Mouse (Mus musculus): ENCODE measurements around the gene Arhgap21.
"Not testable (repeated sequence)": the region's sequence is repeated elsewhere in the genome, so short reads cannot be mapped to it uniquely, and the experiment has no call there.

Gene Arhgap21

GRCm38 (mm10) chr2:20941105-20941504 is 27.6 kb downstream of the Arhgap21 start:
- no peak for DNase-seq (ENCODE audit: extremely low read depth, low read depth)

GRCm38 (mm10) chr2:20939367-20939766 is 29.3 kb downstream of the Arhgap21 start:
- DNase-seq (ENCODE audit: extremely low read depth, low read depth): no peak

GRCm38 (mm10) chr2:20936609-20937221 is 32.0 kb downstream of the Arhgap21 start:
- DNase-seq (ENCODE audit: extremely low read depth, low read depth): no peak

- DNase-seq (ENCODE audit: extremely low read depth, low read depth): no peak
Observed at GRCm38 (mm10) chr2:20934406-20934805, 34.3 kb downstream of the Arhgap21 start.

- no peak for DNase-seq (ENCODE audit: extremely low read depth, low read depth)
Observed at GRCm38 (mm10) chr2:20932748-20933313, 35.9 kb downstream of the Arhgap21 start.

- not testable (repeated sequence) for DNase-seq (ENCODE audit: extremely low read depth, low read depth)
Observed at GRCm38 (mm10) chr2:20931761-20932160, 36.9 kb downstream of the Arhgap21 start.

- DNase-seq (ENCODE audit: extremely low read depth, low read depth): no peak
Observed at GRCm38 (mm10) chr2:20928454-20928853, 40.2 kb downstream of the Arhgap21 start.

GRCm38 (mm10) chr2:20924938-20925337 is 43.7 kb downstream of the Arhgap21 start:
- DNase-seq (ENCODE audit: extremely low read depth, low read depth): no peak

GRCm38 (mm10) chr2:20922366-20922765 is 46.3 kb downstream of the Arhgap21 start:
- no peak for DNase-seq (ENCODE audit: extremely low read depth, low read depth)

- DNase-seq (ENCODE audit: extremely low read depth, low read depth): no peak
Observed at GRCm38 (mm10) chr2:20921558-20921957, 47.1 kb downstream of the Arhgap21 start.

GRCm38 (mm10) chr2:20921021-20921420 is 47.7 kb downstream of the Arhgap21 start:
- DNase-seq (ENCODE audit: extremely low read depth, low read depth): no peak

GRCm38 (mm10) chr2:20914531-20915320 is 54.0 kb downstream of the Arhgap21 start:
- DNase-seq (ENCODE audit: extremely low read depth, low read depth): no peak

GRCm38 (mm10) chr2:20913019-20913415 is 55.7 kb downstream of the Arhgap21 start:
- no peak for DNase-seq (ENCODE audit: extremely low read depth, low read depth)

GRCm38 (mm10) chr2:20912348-20913018 is 56.2 kb downstream of the Arhgap21 start:
- DNase-seq (ENCODE audit: extremely low read depth, low read depth): no peak

GRCm38 (mm10) chr2:20910446-20910845 is 58.2 kb downstream of the Arhgap21 start:
- DNase-seq (ENCODE audit: extremely low read depth, low read depth): no peak

- no peak for DNase-seq (ENCODE audit: extremely low read depth, low read depth)
Observed at GRCm38 (mm10) chr2:20909404-20909803, 59.3 kb downstream of the Arhgap21 start.

- DNase-seq (ENCODE audit: extremely low read depth, low read depth): no peak
Observed at GRCm38 (mm10) chr2:20907291-20907690, 61.4 kb downstream of the Arhgap21 start.

- no peak for DNase-seq (ENCODE audit: extremely low read depth, low read depth)
Observed at GRCm38 (mm10) chr2:20905411-20905810, 63.3 kb downstream of the Arhgap21 start.

- DNase-seq (ENCODE audit: extremely low read depth, low read depth): no peak
Observed at GRCm38 (mm10) chr2:20902981-20903645, 65.6 kb downstream of the Arhgap21 start.

GRCm38 (mm10) chr2:20901916-20902315 is 66.8 kb downstream of the Arhgap21 start:
- DNase-seq (ENCODE audit: extremely low read depth, low read depth): no peak

- peak; percentile 31 for DNase-seq (ENCODE audit: extremely low read depth, low read depth)
Observed at GRCm38 (mm10) chr2:20899301-20899700, 69.4 kb downstream of the Arhgap21 start.

All from MEL-GATA-1-ER (cell line).